Mouse (Mus musculus) thymus, postnatal 0 days (tissue): ENCODE measurements around the gene Zbtb20. TPM values are rescaled to one million over a fixed set of nuclear protein-coding genes. Genes with fewer than 3 reads are reported as not detected.
A peak's percentile ranks its signal among the peaks of the same experiment; 100 is the strongest.

ENCODE experiments used
- DNase-seq: peaks from one replicate; pipeline ENCODE4 v3.0.0-alpha.2; 2015; ENCODE audit warnings: low spot score
- polyA plus RNA-seq: library from polyadenylated mRNA; unstranded; fragments of >200 nt; fragmentation: Nextera tagmentation; extraction: Ambion mirVana; gene quantifications from 2 replicates; pipeline ENCODE4 v1.2.1, GENCODE M21; 2015

Gene Zbtb20
- polyA plus RNA-seq, 1 experiment from 2014 or later, result 15.5 TPM

- no peak for DNase-seq
Measured at GRCm38 (mm10) chr16:43505314-43505950, 629.8 kb downstream of the Zbtb20 start.

- no peak for DNase-seq
Measured at GRCm38 (mm10) chr16:43506189-43506751, 630.6 kb downstream of the Zbtb20 start.

GRCm38 (mm10) chr16:43506771-43507405, 631.2 kb downstream of the Zbtb20 start:
- DNase-seq, result no peak

- no peak for DNase-seq
Measured at GRCm38 (mm10) chr16:43508166-43508998, 632.7 kb downstream of the Zbtb20 start.

- DNase-seq, result no peak
Measured at GRCm38 (mm10) chr16:43510516-43510915, 634.8 kb downstream of the Zbtb20 start.

GRCm38 (mm10) chr16:43511531-43511930, 635.9 kb downstream of the Zbtb20 start:
- DNase-seq, result no peak

GRCm38 (mm10) chr16:43513933-43514332, 638.3 kb downstream of the Zbtb20 start:
- DNase-seq, result no peak

- no peak for DNase-seq
Measured at GRCm38 (mm10) chr16:43515538-43515937, 639.9 kb downstream of the Zbtb20 start.

GRCm38 (mm10) chr16:43520274-43520673, 644.6 kb downstream of the Zbtb20 start:
- no peak for DNase-seq

GRCm38 (mm10) chr16:43522482-43522881, 646.8 kb downstream of the Zbtb20 start:
- DNase-seq, result no peak

GRCm38 (mm10) chr16:43524179-43524578, 648.5 kb downstream of the Zbtb20 start:
- DNase-seq, result no peak

GRCm38 (mm10) chr16:43525624-43526023, 649.9 kb downstream of the Zbtb20 start:
- no peak for DNase-seq

- DNase-seq, result no peak
Measured at GRCm38 (mm10) chr16:43528300-43528699, 652.6 kb downstream of the Zbtb20 start.

- no peak for DNase-seq
Measured at GRCm38 (mm10) chr16:43531328-43531727, 655.6 kb downstream of the Zbtb20 start.

- no peak for DNase-seq
Measured at GRCm38 (mm10) chr16:43534103-43534502, 658.4 kb downstream of the Zbtb20 start.

GRCm38 (mm10) chr16:43535912-43536311, 660.2 kb downstream of the Zbtb20 start:
- no peak for DNase-seq

GRCm38 (mm10) chr16:43537163-43537562, 661.5 kb downstream of the Zbtb20 start:
- DNase-seq, result no peak

- no peak for DNase-seq
Measured at GRCm38 (mm10) chr16:43539659-43540096, 664.0 kb downstream of the Zbtb20 start.

GRCm38 (mm10) chr16:43540108-43540507, 664.4 kb downstream of the Zbtb20 start:
- peak; percentile 49 for DNase-seq

- no peak for DNase-seq
Measured at GRCm38 (mm10) chr16:43540546-43541167, 665.0 kb downstream of the Zbtb20 start.

GRCm38 (mm10) chr16:43545261-43545660, 669.6 kb downstream of the Zbtb20 start:
- DNase-seq, result no peak
